Mouse (Mus musculus) erythroblast, adult 5-6 weeks (primary cell): ENCODE results near the gene 4930402H24Rik. TPM values are rescaled to one million over a fixed set of nuclear protein-coding genes. Genes with fewer than 3 reads are reported as not detected.

ENCODE experiments used
- ATAC-seq: replicated peaks from 2 replicates; pipeline ENCODE4 v1.8.0; 2016; ENCODE audit warnings: moderate number of reproducible peaks, mild to moderate bottlenecking, moderate TSS enrichment, inconsistent platforms; ENCODE audit not compliant: poor library complexity, low FRiP score, severe bottlenecking
- total RNA-seq, 2 experiments: library from RNA; stranded (forward) in 1 of 2; stranded (reverse) in 1 of 2; fragments of 150-400 nt in 1 of 2; fragments of 200-764, 138-1000 nt in 1 of 2; gene quantifications; 2 replicates each; pipeline versions ENCODE4 v1.2.3 to v1.2.4; 2015 to 2017; ENCODE audit warnings: low replicate concordance in 2 of 2

The 4930402H24Rik gene
- total RNA-seq, 2 experiments from 2014 or later: 4.2 to 8.2 TPM

- no peak for ATAC-seq
Observed at GRCm38 (mm10) chr2:130818838-130819647, 87.2 kb downstream of the 4930402H24Rik start.

GRCm38 (mm10) chr2:130817865-130818264 is 88.3 kb downstream of the 4930402H24Rik start:
- no peak for ATAC-seq

- no peak for ATAC-seq
Observed at GRCm38 (mm10) chr2:130816205-130816604, 90.0 kb downstream of the 4930402H24Rik start.

- no peak for ATAC-seq
Observed at GRCm38 (mm10) chr2:130814492-130814891, 91.7 kb downstream of the 4930402H24Rik start.

- no peak for ATAC-seq
Observed at GRCm38 (mm10) chr2:130813729-130814128, 92.5 kb downstream of the 4930402H24Rik start.

DNA sequence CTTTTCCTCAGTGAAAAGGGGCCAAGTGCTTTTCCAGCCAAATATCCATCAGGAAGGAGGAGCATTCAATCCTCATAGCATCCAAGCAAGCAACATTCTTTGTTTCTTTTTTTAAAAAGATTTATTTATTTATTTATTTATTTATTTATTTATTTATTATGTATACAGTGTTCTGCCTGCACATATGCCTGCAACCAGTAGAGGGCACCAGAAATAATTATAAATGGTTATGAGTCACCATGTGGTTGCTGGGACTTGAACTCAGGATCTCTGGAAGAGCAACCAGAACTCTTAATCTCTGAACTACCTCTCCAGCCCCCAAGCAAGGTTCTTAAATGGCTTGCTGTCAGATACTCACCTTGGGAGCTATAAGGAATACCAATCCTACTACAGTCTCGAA is 93.7 kb downstream of the 4930402H24Rik start:
- ATAC-seq: no peak

GRCm38 (mm10) chr2:130805146-130805545 is 101.1 kb downstream of the 4930402H24Rik start:
- no peak for ATAC-seq

- ATAC-seq: no peak
Observed at GRCm38 (mm10) chr2:130803706-130804105, 102.5 kb downstream of the 4930402H24Rik start.

- no peak for ATAC-seq
Observed at GRCm38 (mm10) chr2:130795731-130796130, 110.5 kb downstream of the 4930402H24Rik start.

DNA sequence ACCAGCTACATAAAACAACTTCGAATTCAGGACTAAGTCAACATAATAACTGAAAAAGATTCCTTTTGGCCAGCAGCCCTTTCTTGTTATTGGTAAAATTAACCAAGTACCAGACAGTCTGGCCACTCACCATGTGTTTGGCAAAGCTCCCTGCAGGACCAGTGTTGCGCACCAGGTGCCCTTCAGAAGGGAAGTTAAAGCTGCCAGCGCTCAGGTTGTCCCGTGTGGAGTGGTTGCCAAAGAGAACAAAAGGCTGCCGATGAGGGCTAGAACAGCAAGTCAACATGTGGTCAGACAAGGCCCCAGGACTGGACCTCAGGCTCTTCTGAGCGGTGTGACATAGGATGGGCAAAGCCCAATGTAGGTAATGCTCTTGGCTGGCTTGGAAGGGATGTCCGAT is 114.5 kb downstream of the 4930402H24Rik start:
- no peak for ATAC-seq

DNA sequence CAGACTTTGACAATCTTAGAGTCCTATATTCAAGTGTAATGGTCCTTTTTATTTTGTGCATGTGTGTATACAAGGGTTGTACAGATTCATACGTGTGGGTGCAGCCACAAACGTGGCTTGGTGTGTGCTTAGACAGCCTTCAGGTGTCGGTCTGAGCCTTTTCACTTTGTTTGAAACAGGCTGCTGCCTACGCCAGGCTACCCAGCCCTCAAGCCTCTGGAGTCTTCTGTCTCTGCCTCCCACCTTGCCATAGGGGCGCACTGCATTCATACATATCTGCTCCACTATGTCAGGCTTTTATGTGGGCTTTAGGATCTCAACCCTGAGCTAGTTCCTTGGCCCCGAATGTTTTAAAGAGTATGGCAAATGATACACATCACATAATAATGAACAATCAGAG is 116.6 kb downstream of the 4930402H24Rik start:
- ATAC-seq: no peak

DNA sequence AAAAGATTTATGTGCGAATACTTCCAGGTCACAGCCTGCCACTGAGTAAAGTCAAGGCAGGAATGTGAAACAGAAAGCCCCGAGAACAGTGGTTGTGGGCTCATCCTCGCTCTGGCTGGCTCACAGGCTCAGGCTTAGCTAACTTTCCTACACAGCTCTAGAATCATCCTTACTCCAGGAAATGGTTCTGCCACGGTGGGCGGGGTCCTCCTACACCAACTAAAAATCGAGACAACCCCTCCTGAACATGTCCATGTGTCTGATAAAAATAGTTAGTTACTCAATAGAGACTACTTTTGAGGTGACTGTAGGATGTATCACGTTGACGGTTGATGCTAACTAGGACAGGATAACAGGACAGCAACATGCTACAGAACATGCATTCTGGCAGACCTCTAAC is 117.2 kb downstream of the 4930402H24Rik start:
- ATAC-seq: no peak

DNA sequence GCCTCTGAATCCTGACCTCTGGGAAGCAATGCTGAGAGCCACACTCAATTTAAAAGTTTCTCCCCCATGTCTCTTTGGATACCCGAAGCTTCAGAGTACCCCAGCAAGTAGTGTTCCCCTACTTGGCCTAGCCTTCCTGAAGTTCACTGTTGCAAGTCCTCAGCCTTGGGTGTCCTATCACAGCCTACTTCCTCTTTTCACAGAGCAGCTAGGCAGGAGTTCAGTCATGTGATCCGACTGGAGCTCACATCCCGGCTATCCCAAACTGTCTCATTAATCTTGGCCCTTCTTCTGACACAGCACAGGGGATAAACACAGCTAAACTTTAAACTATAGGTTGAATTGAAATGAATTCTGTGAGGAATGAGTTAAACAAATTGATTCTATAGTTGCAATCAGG is 121.3 kb downstream of the 4930402H24Rik start:
- ATAC-seq: no peak

DNA sequence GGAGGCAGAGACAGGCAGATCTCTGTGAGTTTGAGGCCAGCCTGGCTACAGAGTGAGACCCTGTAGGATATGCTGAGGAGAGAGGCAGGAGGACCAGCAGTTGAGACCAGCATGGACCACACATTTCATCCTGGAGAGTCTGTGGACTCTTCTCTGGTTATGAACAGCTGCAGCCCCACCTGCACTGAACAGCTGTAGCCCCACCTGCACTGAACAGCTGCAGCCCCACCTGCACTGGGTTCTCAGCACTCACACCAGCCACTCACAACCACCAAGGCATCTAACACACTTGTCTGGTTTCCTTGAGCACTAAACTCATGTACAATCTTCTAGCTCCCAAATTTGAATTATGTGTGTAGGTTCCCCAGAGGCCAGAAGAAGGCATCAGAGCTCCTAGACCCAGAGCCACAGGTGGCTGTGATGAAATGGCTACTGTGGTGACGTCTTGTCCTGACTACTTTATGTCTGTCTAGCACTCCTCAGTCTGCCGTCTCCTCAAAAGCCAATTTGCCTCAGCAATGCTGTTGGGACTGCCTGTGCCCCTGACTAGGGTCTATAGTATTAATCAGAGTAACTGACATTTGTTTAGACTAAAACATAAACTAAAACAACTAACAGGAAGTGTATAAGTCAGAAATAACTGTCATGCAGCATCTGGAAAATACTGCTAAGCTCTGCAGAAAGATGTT is 125.4 kb downstream of the 4930402H24Rik start:
- ATAC-seq: 0 out of 2 replicates have a peak, but pooled peaks have one; percentile 39

DNA sequence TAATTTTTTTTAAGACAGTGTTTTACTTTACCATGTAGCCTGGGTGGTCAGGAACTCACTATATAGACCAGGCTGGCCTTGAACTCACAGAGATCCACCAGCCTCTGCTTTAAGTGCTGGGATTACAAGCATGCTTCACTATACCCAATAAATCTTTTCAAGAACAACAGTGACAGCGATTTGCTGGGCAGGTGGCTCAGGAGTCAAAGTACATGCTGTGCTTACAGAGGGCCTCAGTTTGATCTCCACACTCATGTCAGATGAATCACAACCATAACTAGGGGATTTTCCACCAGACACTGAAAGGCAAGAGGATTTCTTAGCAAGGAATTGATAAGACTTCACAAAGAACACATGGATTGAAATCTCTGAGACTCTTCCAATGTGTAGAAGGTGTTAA is 126.3 kb downstream of the 4930402H24Rik start:
- no peak for ATAC-seq

- ATAC-seq: no peak
Observed at GRCm38 (mm10) chr2:130776610-130777009, 129.6 kb downstream of the 4930402H24Rik start.

GRCm38 (mm10) chr2:130767483-130767882 is 138.7 kb downstream of the 4930402H24Rik start:
- no peak for ATAC-seq

GRCm38 (mm10) chr2:130765396-130765795 is 140.8 kb downstream of the 4930402H24Rik start:
- ATAC-seq: no peak

DNA sequence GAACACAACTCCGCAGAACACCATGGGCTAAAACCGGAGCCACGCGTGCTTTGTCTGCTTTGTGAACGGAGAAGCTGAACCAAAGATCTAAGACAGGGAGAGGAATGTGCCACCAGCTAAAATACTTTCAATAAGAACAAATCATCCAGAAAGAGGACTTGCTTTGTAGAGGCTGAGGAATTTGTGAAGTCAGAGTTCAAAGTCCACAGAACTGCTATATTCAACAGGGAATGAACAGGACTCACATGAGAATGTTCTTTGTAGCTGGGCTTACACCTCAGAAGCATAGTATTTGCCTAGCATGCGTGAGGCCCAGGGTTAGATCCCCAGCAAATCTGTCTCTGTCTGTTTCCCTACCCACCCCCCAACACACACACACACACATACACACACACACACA is 145.3 kb downstream of the 4930402H24Rik start:
- no peak for ATAC-seq

DNA sequence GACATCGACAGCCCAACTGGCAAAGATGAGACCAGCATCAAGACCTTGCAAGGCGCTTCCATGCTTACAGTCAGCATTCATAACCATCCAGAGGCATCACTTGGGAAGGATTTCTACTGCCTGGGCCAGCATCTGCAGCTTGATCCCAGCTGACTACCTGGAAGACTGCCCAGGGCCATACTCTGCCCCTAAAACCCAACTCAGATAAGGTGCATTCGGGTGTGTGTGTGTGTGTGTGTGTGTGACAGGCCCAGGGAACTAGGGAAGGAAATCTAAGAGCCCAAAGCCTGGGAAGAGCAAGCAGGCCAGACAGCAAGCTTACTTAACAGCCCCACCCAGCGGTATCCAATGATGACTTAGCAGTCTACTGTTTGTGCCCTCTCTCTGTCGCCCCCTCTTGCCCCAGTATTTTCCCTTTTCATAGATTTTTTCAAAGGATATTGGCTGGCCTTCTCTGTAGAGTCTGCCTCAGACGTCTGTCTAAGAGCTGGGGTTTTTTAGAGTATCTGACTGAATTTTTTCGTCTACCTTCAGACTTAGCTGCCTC is 151.1 kb downstream of the 4930402H24Rik start:
- ATAC-seq: no peak

- no peak for ATAC-seq
Observed at GRCm38 (mm10) chr2:130754596-130754995, 151.6 kb downstream of the 4930402H24Rik start.
